Comparison of ENCODE assay signal across 9 mouse cellular contexts in the genomic region with DNA sequence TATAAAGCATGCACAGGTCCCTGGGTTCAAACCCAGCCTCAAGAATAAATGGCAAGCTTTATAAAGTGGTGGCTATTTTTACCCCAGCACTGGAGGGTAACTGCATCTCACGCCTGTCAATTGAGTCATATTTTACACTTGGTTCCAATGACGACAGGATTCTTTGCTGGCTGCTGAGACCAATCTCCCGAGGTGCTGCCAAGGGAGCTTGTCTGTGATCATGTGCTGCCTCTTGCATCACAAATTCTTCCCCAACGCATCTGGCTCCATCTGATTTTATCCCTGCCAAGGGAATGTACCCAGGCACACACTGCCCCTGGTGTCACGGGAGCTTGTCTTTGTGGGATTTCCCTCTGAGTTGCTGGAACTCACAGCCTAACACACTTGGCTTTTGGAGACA.
DNase-seq lines count a peak whose midpoint lies in the region; TF ChIP-seq lines count a peak whose summit lies in the region.
"Had no signal": no experiment of that assay in that cellular context is flagged by ENCODE, and none has a peak within 500 bp of the region (broad histone marks: within the 10 kb centered on the region; RNA-seq: fewer than 3 reads in every experiment).

No protein-coding gene starts in this region.

- H3K4me1 ChIP-seq in thymus, adult 2 months (replicated peaks; ENCODE audit: control insufficient read depth, insufficient read depth, low read length): no peaks in the 10 kb centered on the region; the same call in 1 of the 2 replicates

- 88% methylated on average over 5 of the region's 5 CpGs for WGBS in thymus, adult 2 months

- intact Hi-C loops in left cerebral cortex, postnatal 14 days (cut with DNase I): no loop called here
- intact Hi-C loops in left cerebral cortex, postnatal 10 days (cut with DNase I): no loop called here

- no peak overlapping the region for H3K27ac ChIP-seq in thymus, adult 2 months (ENCODE audit: control insufficient read depth, insufficient read depth, low read length)

- H3K4me3 ChIP-seq in thymus, adult 2 months (ENCODE audit: control insufficient read depth, insufficient read depth, low read length): no peak overlapping the region

- DNase-seq in left cerebral cortex, postnatal 14 days (ENCODE audit: low spot score in 2 of 2): peak; percentile 11 to 28
- no peak for DNase-seq in left cerebral cortex, postnatal 10 days (ENCODE audit: extremely low spot score in 1 of 2, low spot score in 2 of 2)
- DNase-seq in adrenal gland, postnatal 14 days: peak; percentile 65
- DNase-seq in heart, adult 8-10 months (ENCODE audit: low spot score): peak; percentile 74
- peak; percentile 51 for DNase-seq in lung, postnatal 14 days
- DNase-seq in thymus, adult 2 months: no peak
- DNase-seq in cerebellum, postnatal 36 days: no peak
- DNase-seq: cerebellum, adult 9-10 months; midbrain, embryonic 14.5 days had no signal

- no peaks in the 10 kb centered on the region for H3K27me3 ChIP-seq in thymus, adult 2 months (ENCODE audit: control insufficient read depth, insufficient read depth, low read length)

- no peak for TF ChIP-seq POLR2A in thymus, adult 2 months (IDR thresholded peaks at IDR 0.05; ENCODE audit: control insufficient read depth, extremely low read depth, insufficient read depth, low read length, poor library complexity)

- no peak for TF ChIP-seq CTCF in thymus, adult 2 months (IDR thresholded peaks at IDR 0.05; ENCODE audit: borderline replicate concordance, control insufficient read depth, extremely low read depth, insufficient read depth, low read length, poor library complexity)

- no peaks in the 10 kb centered on the region for H3K36me3 ChIP-seq in thymus, adult 2 months (ENCODE audit: control insufficient read depth, insufficient read depth, low read length)

Comparison
In these comparisons a context has a peak if more than half of its experiments do, and no peak if none do; other contexts are left out.
1. DNase-seq: peak in left cerebral cortex, postnatal 14 days (2 of 2), adrenal gland, postnatal 14 days (single experiment), heart, adult 8-10 months (single experiment) and lung, postnatal 14 days (single experiment); none in left cerebral cortex, postnatal 10 days (0 of 2), thymus, adult 2 months (single experiment) and cerebellum, postnatal 36 days (0 of 2).